Mouse (Mus musculus): ENCODE data around the gene Fadd. TPM values are rescaled to one million over a fixed set of nuclear protein-coding genes. Genes with fewer than 3 reads are reported as not detected.

The Fadd gene
- total and polyA plus RNA-seq, 3 experiments: 7.2 to 11.6 TPM; not detected in 1

DNA sequence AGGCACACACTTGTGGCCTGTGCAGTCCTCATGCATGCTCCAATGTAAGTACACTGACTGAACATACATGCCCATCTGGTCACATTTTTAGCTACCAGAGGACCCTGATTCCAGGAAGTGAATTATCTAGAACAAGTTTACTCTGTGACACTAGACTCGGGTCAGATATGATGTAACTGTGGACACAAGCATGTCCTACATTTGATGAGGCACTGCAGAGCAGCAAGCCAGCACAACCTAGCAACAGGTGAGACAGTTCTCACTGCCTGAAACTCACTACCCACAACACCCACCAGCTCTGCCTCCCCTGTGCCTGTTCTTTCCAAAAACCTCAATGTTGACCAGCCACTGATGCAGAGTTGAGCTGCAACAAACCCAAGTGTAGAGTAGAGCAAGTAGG is 31.5 kb downstream of the Fadd start:
- no peak overlapping the region for H3K9ac ChIP-seq (ENCODE audit: control insufficient read depth, low read depth, low read length, poor library complexity, severe bottlenecking)
- no peak overlapping the region for H3K4me3 ChIP-seq (ENCODE audit: control insufficient read depth in 1 of 2, insufficient read depth in 1 of 2, low read depth in 2 of 2, low read length in 2 of 2)
- H3K4me1 ChIP-seq (ENCODE audit: control insufficient read depth in 1 of 2, insufficient read depth in 2 of 2, low read length in 2 of 2): peaks cover 0 to 17% of the 10 kb centered on the region in 2 experiments
- H3K27me3 ChIP-seq (ENCODE audit: control insufficient read depth in 1 of 2, insufficient read depth in 2 of 2, low read length in 2 of 2): no peaks in the 10 kb centered on the region
- H3K27ac ChIP-seq (ENCODE audit: control insufficient read depth, low read depth, low read length): no peak overlapping the region
- peaks cover 18 to 31% of the 10 kb centered on the region in 2 experiments for H3K36me3 ChIP-seq (ENCODE audit: control insufficient read depth in 1 of 2, insufficient read depth in 2 of 2, low read length in 2 of 2)
- no peak for DNase-seq (ENCODE audit: low read depth, low spot score)
- no peak for TF ChIP-seq UBTF (IDR thresholded peaks at IDR 0.05; ENCODE audit: borderline replicate concordance, insufficient read depth, low read depth, low read length)
- TF ChIP-seq MYB (IDR thresholded peaks at IDR 0.05; ENCODE audit: low read depth, low read length): no peak
- H3K79me2 ChIP-seq (ENCODE audit: control insufficient read depth, insufficient read depth, low read length, poor library complexity): peaks cover 57% of the 10 kb centered on the region
- H3K9me3 ChIP-seq (replicated peaks; ENCODE audit: insufficient read depth, low read length): no peaks in the 10 kb centered on the region

- H3K79me2 ChIP-seq (ENCODE audit: control insufficient read depth, insufficient read depth, low read length, poor library complexity): peaks cover 64% of the 10 kb centered on the region
- DNase-seq (ENCODE audit: low read depth, low spot score): peak; percentile 54
- no peaks in the 10 kb centered on the region for H3K27me3 ChIP-seq (ENCODE audit: control insufficient read depth in 1 of 2, insufficient read depth in 2 of 2, low read length in 2 of 2)
- H3K4me3 ChIP-seq (ENCODE audit: control insufficient read depth in 1 of 2, insufficient read depth in 1 of 2, low read depth in 2 of 2, low read length in 2 of 2): no peak overlapping the region
- no peak overlapping the region for H3K9ac ChIP-seq (ENCODE audit: control insufficient read depth, low read depth, low read length, poor library complexity, severe bottlenecking)
- peaks cover 0 to 17% of the 10 kb centered on the region in 2 experiments for H3K4me1 ChIP-seq (ENCODE audit: control insufficient read depth in 1 of 2, insufficient read depth in 2 of 2, low read length in 2 of 2)
- no peaks in the 10 kb centered on the region for H3K9me3 ChIP-seq (replicated peaks; ENCODE audit: insufficient read depth, low read length)
- TF ChIP-seq ZMIZ1 (IDR thresholded peaks at IDR 0.05; ENCODE audit: low read depth, low read length) (no peak), ZC3H11A (IDR thresholded peaks at IDR 0.05; ENCODE audit: low read depth, low read length) (peak; percentile 15; the same call in 1 of the 2 replicates), USF2 (IDR thresholded peaks at IDR 0.05; ENCODE audit: borderline replicate concordance in 1 of 2, insufficient read depth in 1 of 2, low read depth in 1 of 2, low read length in 2 of 2) (no peak), MYB (IDR thresholded peaks at IDR 0.05; ENCODE audit: low read depth, low read length) (no peak), NRF1 (IDR thresholded peaks at IDR 0.05; ENCODE audit: insufficient read depth, low read depth, low read length, poor library complexity, severe bottlenecking) (no peak), SIN3A (IDR thresholded peaks at IDR 0.05; ENCODE audit: low read length) (no peak), POLR2AphosphoS5 (IDR thresholded peaks at IDR 0.05; ENCODE audit: borderline replicate concordance, low read depth, low read length) (no peak), POLR2A (IDR thresholded peaks at IDR 0.05; ENCODE audit: control insufficient read depth in 1 of 2, insufficient read depth in 1 of 2, low read depth in 1 of 2, low read length in 2 of 2, poor library complexity in 1 of 2) (no peak), RAD21 (IDR thresholded peaks at IDR 0.05; ENCODE audit: low read depth, low read length) (peak; percentile 38), SMC3 (IDR thresholded peaks at IDR 0.05; ENCODE audit: low read depth, low read length) (peak; percentile 39), CTCF (IDR thresholded peaks at IDR 0.05 in 2 of 3, conservative IDR thresholded peaks at IDR 0.05 in 1 of 3; ENCODE audit: control insufficient read depth in 1 of 3, insufficient read depth in 1 of 3, low read depth in 2 of 3, low read length in 3 of 3, poor library complexity in 1 of 3, severe bottlenecking in 1 of 3) (peak in 1 of 3 experiments; percentile 37; a peak in 2 of 6 replicates), BHLHE40 (IDR thresholded peaks at IDR 0.05; ENCODE audit: borderline replicate concordance, low read depth, low read length) (no peak)
- H3K36me3 ChIP-seq (ENCODE audit: control insufficient read depth in 1 of 2, insufficient read depth in 2 of 2, low read length in 2 of 2): peaks cover 18 to 31% of the 10 kb centered on the region in 2 experiments
- H3K27ac ChIP-seq (ENCODE audit: control insufficient read depth, low read depth, low read length): no peak overlapping the region
Observed at GRCm38 (mm10) chr7:144549904-144550566, 32.2 kb downstream of the Fadd start.
